Mouse (Mus musculus) thymus, adult 2 months (tissue): ENCODE results near the gene Pnp.

Experiments
- CTCF ChIP-seq: fragments of 200-500 bp; IDR thresholded peaks from 2 replicates; pipeline ENCODE4 v1.5.1; 2012; ENCODE audit warnings: mild to moderate bottlenecking, control low read depth, low read length, moderate library complexity, borderline replicate concordance; ENCODE audit not compliant: control insufficient read depth, poor library complexity, insufficient read depth; ENCODE audit errors: extremely low read depth
- POLR2A ChIP-seq: fragments of 200-500 bp; IDR thresholded peaks from 2 replicates; pipeline ENCODE4 v1.6.1; 2012; ENCODE audit warnings: mild to moderate bottlenecking, low read length, control low read depth, moderate library complexity; ENCODE audit not compliant: control insufficient read depth, poor library complexity, insufficient read depth; ENCODE audit errors: extremely low read depth

DNA sequence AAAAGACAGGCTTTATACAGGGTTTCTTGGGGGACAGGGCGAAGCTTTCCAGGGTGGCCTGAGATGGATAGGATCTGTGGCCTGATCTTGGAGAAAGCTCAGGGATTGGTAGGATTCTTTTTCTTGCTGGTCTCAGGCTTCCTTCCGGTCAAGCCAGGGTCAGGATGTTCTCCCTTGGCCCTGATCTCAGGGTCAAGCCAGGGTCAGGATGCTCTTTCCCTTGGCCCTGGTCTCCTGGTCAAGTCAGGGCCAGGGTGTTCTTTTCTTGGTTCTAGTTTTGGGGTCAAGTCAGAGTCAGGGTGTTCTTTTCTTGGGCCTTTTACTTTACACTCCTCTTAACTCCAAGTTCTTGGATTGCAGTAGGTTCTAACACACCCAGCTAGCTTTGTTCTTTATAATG lies 56.8 kb downstream of the Pnp start:
- TF ChIP-seq CTCF (no peak), POLR2A (no peak)
